Mouse (Mus musculus) heart, adult 18-20 months (tissue): ENCODE results near the gene Hps6. TPM values are rescaled to one million over a fixed set of nuclear protein-coding genes. Genes with fewer than 3 reads are reported as not detected.
A peak's percentile ranks its signal among the peaks of the same experiment; 100 is the strongest.

Experiments
- DNase-seq, 2 experiments: peaks; one replicate each; pipeline ENCODE4 v3.0.0; 2021 to 2022; ENCODE audit warnings: mixed read lengths in 1 of 2
- total RNA-seq, 2 experiments: library from RNA; stranded (reverse); gene quantifications; 2 replicates each; pipeline ENCODE4 v1.2.3; 2021

Hps6 gene
- total RNA-seq, 2 experiments from 2014 or later, result 5.0 to 5.1 TPM

DNA sequence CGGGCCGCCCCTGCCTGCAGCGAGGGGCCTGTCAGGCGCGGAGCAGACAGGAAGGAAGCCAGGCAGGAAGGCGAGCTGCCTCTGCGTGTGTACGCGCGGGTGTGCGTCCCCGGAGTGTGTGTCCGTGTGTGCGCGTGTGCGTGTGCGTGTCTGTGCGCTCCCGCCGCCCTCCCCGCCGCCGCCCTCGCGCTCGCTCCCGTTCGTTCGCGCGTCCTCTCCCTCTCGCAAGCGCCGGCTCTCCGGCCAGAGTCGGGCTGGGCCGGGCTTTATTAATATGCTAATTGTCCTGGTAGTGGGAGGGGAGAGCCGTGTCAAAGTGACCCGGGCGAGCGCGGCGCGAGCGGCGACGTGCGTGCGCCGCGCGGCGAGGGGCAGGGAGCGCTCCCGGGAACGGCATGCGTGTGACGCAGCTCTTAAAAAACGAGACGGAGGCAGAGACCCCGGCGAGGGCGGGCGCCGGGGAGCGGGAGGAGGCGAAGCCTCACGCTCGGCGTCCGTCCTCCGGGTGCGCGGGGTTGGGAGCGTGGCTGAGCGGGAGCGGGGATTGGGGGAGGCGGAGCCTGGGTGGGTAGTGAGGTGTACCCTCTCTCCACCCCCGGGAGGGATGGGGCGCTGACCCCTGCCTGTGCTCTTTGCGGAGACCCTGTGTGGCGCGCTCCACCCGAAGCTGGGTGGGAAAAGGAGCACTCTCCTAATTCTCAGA, 41.8 kb downstream of the Hps6 start, which contains the start of gene Ldb1:
Ldb1 (minus strand) TSS at position 222 of the 703 bp plus-strand sequence.
- DNase-seq, result peak; percentile 93 to 94

DNA sequence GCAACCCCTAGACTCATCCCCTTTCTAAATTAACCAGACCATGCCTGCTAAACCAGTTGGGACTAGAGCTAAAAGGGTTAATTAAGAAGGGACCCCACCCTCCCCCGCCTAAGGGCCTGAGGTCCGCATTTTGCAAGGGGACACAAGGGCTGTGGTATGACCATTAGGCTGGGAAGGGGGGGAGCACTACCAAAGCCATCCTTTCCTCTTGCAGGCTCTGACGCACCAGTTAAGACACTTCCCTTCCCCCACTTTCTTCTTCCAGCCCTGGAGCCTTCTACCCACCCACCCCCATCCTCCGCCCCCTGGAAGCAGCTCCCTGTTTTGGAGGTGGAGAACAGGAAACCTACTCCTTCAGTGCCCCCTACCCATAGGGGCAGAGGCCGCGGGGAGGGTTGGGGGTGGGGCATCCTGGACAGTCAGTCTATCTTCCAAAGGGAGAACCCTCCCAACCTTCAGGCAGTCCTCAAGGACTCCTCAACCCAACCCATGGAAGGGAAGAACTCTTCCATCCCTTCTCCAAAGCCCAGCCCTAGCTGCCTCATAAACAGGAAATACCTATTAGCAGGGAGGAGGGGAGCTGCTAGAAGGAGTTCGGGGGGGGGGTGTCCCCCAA, 42.5 kb downstream of the Hps6 start:
- DNase-seq, result peak; percentile 79 to 81

DNA sequence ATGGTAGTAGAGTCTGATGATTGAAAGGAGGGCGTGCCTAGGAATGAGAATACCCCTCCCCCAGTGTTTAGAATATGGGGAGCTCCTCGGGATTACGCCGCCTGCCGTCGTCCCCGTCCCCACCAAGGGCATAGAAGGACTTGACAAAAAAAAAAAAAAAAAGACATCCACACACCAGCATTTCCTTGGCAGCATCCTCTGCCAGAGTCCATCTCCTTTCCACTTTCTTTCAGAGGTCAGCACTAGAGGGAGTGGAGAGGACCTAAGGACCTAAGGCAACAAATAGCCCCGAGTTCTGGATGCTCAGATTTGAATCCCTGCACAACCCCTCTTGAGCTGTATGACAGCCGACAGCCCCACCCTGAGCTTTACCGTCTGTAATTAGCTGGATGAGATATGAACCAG, 43.3 kb downstream of the Hps6 start:
- DNase-seq, result peak in 1 of 2 experiments; percentile 22

DNA sequence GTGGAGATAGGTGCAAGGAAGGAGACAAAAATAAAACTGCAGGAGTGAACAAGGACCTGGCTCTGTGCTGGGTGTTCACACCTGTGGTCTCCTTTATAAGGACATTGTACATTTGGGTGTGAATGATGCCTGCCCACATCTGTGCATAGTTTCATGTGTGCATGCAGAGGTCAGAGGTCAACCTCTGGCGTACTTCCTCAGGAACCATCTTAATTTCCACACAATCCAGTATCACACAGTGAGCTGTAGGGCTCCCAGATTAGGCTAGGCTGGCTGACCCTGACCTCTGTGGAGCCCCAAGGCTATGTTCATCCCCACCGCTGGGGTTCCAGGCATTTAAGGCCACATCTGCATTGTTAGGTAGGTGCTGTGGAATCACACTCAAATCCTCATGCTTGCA, 44.1 kb downstream of the Hps6 start:
- DNase-seq, result no peak

DNA sequence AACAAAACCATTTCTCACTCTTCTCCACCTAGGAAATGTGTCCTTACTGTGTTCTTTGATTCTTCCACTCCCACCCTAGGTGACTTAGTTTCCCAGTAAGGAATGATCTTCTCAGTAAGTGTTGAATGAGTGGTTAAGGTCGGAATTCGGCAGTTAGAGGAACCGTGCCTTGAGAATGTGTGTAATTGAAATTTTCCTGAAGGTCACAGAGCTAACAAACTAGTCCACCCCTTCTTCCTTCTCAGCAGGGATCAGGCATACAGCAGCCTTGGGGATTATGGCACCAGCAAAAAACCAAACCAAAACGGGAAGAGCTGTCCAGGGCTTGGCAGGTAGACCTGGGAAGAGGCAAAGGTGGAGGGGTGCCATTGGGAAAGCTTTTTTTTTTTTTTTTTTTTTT, 45.8 kb downstream of the Hps6 start:
- no peak for DNase-seq

DNA sequence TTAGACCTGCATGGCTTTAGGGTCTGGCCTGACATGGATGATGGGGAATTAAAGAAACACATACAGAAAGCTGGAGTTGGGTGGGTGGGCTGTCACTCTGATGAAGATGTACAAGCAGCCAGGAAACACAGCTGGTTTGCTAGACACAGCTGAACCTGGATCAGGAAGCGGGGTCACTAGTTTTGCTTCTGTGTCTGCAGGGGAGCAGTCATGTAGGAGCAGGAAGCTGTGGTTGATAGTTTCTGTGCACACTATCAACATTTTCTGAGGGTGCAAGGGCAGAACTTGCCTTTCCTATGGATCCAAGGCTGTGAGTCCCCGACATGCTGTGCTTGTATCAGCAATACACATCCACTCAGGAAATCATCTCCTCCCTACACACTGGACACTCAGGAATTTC, 47.2 kb downstream of the Hps6 start:
- no peak for DNase-seq

Other genes with a start within 250 kb of the Hps6 start
- gene Mgea5, start 219.7 kb upstream of the Hps6 start, total RNA-seq, result 10 to 100 TPM; 72.5 to 76.3 TPM
- 100 to 1,000 TPM; 176 to 206 TPM for gene Kcnip2, start 187.4 kb upstream of the Hps6 start, total RNA-seq
- gene Armh3, start 5.0 kb upstream of the Hps6 start, total RNA-seq, result 10 to 100 TPM; 16.2 to 17.2 TPM
- 10 to 100 TPM; 14.2 to 14.9 TPM for gene Pprc1, start 41.4 kb downstream of the Hps6 start, total RNA-seq
- gene Ldb1, start 41.7 kb downstream of the Hps6 start, total RNA-seq, result 10 to 100 TPM; 35.2 to 37.3 TPM
- 10 to 100 TPM; 17.9 to 19.1 TPM for gene Nolc1, start 72.4 kb downstream of the Hps6 start, total RNA-seq
- gene Elovl3, start 128.4 kb downstream of the Hps6 start, total RNA-seq, result 1 to 10 TPM in 1 of 2 experiments, not detected in 1; 5.1 TPM
- gene Pitx3, start 144.8 kb downstream of the Hps6 start, total RNA-seq, result 1 to 10 TPM; 1.1 to 1.3 TPM
- gene Gbf1, start 149.0 kb downstream of the Hps6 start, total RNA-seq, result 10 to 100 TPM; 38.4 to 41.8 TPM